Mouse (Mus musculus) 3T3-L1 (cell line): ENCODE results near the gene 4930435E12Rik.

Experiments
- DNase-seq: peaks from one replicate; pipeline ENCODE4 v3.0.0-alpha.2; 2015; ENCODE audit warnings: low read depth, low spot score

The 4930435E12Rik gene

DNA sequence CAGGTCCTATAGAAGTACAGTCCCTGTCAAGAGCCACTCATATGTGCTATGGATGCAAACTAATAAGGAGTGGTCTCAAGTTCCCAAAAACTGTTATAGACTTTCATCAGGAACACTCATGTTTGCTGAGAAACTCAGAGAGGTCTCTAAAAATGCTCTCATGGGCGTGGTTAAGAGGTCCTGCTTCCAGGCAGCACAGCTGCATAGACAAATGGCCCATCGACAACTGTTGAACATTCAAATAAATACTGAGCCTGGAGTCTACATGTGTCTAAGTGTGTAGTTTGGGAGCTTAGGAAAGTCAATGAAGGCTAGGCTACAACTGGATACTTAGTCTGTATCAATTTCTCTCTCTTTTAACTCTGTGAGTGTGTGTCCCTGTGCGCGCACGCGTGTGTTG, 57.4 kb downstream of the 4930435E12Rik start:
- DNase-seq, result no peak

DNA sequence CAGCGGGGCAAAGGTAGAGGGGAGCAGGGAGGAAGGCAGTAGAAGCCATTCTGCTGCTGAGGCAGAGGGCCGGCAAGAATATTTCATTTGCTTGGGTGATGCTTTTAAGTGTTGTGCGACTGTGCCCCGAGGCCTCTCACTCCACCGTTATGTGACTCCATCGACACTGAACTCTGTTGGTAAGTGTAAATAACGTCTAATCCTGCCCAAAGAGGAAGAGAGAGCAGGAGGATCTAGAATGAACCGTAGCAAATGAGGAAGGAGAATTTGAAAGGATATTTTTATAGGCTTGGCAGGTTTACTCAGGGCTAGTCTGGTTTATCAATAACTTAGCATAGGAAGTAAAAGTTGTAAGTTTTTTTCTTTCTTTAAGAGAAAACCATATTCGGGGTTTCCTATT, 59.0 kb downstream of the 4930435E12Rik start:
- no peak for DNase-seq

DNA sequence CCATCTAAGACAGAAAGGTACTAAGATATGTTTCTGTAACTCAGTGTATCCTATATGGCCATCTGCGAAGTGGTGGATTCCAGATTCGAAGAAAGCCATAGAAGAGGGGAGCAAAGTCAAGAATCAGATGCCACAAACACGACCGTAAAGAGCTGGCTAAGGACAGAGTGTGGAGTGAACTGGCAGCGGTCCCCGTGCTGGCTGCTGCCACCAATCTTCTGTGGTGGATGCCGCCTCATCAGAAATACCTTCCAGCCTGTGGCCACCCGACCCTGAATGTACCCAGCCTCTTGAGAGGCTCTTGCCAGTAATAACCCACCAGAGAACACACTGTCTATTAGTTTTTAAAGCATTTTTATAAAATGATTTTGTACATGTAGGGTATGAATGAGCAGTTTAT, 60.2 kb downstream of the 4930435E12Rik start:
- DNase-seq, result no peak

DNA sequence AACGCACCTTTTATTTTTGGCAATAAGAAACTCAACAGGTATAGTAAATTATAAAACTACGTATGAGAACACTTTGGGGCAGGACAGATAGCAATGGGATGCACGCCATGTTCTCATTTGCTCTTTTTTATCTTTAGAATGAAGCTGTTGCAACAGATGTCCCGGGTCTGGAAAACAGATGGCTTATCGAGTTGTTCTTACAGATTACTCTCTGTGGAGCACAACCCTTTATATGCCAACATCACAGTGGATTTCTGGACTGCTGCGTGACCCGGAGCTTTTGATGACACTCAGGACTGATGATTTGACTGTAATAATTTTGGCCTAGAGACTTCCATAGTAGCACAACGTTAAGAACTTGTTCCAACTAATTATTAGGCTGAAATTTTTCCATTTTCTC, 60.8 kb downstream of the 4930435E12Rik start:
- DNase-seq, result no peak

DNA sequence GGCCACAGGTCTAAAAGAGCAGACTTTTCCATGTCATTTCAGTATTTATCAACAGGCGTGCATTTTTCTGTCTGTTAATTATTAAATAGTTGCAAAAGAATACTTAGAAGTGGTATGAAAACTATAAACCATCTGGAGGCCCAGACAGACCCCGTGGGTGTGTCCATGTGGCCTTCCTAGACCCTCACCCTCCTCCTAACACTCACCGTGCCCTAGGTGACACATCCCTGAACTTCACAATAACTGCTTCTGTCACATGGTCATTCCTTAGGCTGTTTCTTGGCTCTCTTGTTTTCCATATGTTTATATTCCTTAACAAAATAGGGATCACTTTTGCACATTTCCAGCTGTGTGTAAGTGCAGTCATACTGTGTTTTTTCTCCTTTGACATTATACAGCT, 61.9 kb downstream of the 4930435E12Rik start:
- DNase-seq, result no peak

DNA sequence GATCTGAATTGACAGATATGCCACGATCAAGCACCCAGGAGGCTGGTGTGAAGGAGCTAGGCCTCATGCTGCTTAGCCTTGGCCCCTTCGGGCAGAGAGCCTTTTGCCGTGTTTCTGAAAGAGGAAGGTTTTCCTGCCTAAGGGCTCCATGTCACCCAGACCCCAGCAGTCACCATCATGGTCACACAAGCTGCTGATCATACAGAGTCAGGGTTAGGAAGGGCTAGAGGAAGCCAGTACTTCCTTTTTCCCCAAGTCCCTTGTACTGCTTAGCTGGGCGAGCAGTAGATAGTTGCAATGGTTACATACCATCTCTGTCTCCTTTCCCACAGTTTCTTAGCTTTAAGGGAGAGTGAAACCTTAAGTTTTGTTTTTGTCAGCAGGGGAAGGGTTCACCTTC, 65.0 kb downstream of the 4930435E12Rik start:
- DNase-seq, result no peak

DNA sequence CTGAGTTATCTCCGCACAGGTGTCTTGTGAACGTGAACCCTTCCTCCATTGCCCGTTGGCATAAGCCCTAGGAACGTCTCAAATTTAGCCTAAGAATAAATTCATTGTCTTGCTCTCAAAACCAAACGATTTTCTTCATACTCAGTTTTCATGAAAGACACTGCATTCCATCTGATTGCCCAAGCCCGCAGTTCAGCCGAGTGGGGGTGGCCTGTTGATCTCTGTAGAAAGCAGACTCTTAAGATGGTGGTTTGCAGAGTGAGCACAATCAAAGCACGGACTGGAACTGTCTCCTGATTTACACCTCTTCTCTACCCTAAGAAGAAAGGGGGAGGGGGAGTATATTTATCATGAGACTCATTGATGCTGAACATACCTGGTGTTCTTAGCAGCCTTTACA, 66.1 kb downstream of the 4930435E12Rik start:
- no peak for DNase-seq
